Mouse (Mus musculus): ENCODE measurements around the gene Gtf2a2. TPM values are rescaled to one million over a fixed set of nuclear protein-coding genes. Genes with fewer than 3 reads are reported as not detected.

Gtf2a2 gene
- 10 to 100 TPM; 52.8 to 59.9 (median 54.6) TPM for total RNA-seq (2022)

- peak; percentile 82 to 85 for DNase-seq (ENCODE audit: low spot score in 2 of 2)
Measured at GRCm38 (mm10) chr9:70012408-70012901, at the start of gene Gtf2a2. Gene Gtf2a2, plus strand, starts transcription at chr9:70012550.

DNA sequence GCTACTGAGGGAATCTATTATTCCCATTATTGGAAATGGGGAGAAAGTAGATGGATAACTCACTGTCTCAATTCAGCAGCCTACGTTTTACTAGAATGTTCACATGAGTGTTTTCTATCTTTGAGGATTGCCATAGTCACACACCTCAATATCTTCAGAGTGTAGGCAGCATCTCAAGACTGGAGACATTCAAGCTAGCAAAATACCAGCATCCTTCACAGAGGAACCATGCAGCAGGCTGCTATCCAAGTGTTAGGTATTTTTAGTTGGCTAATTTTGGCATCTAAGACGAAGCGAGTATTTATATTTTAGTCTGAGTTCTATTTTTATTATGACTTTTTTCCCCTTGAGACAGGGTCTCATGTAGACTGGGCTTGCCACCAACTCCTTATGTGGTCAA, 48.0 kb upstream of the Gtf2a2 start:
- no peak for DNase-seq (ENCODE audit: low spot score in 2 of 2)

DNA sequence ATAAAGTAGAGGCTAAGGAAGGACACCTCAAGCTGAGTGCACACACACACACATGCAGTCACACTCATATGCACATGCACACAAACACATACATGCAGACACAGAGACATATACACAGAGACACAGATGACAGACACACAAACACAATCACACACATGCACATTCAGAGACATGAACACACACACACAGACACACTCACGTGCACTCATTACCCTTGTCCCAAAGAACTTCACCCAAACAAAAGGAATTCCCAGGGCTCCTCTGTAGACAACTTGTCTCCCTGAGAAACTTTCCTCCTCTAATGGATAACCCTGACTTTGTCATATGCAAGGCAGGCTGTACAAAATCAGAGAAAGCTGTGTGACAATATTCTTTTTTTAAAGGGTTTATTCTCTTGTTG, 26.8 kb upstream of the Gtf2a2 start:
- DNase-seq (ENCODE audit: low spot score in 2 of 2) = no peak

- no peak for DNase-seq (ENCODE audit: low spot score in 2 of 2)
Measured at GRCm38 (mm10) chr9:69986063-69986462, 26.3 kb upstream of the Gtf2a2 start.

GRCm38 (mm10) chr9:69986571-69986970, 25.8 kb upstream of the Gtf2a2 start:
- no peak for DNase-seq (ENCODE audit: low spot score in 2 of 2)

DNA sequence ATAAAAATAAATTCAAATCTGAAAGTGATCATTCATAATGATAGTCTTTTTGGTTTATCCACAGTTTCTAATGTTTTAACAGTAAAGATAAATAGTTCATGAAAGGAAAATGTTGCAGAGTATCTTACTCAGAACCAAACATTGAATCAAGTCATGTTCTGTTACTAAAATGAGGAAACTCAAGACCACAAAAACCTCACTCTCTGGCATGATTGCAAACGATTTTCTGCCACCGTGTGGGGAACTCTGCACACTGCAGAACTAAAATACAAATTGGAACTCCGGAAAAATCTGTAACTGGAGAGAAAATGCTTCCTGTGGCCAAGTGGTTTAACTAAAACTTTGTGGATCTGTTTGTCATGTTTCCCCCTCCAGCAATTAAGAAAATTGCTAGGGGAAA, 24.8 kb upstream of the Gtf2a2 start:
- peak; percentile 24 to 65 for DNase-seq (ENCODE audit: low spot score in 2 of 2)

DNA sequence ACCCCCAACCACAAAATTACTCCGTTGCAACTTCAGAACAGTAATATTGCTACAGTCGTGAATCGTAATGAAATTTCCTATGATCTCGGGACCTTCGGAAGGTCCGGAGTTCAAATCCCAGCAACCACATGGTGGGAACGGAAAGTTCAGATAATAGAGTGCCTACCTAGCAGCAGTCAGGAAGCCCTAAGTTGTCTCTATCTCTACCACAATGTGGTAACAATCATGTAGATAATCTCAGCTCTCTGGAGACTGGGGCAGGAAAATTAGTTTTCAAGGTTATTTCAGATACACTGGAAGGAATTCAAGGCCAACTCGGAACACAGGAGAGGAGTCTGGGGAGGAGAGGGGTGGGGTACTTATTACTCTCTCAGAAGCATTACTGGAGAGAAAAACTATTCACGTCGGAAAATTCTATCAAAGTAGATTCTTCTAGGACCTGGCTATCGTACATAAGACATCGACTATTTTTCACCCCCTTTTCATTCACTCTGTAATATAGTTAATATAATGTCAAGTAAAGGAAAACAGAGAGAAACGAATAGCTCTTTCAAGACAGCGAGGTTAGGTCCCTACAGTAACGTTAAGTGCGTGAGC, 23.5 kb upstream of the Gtf2a2 start:
- no peak for DNase-seq (ENCODE audit: low spot score in 2 of 2)

DNA sequence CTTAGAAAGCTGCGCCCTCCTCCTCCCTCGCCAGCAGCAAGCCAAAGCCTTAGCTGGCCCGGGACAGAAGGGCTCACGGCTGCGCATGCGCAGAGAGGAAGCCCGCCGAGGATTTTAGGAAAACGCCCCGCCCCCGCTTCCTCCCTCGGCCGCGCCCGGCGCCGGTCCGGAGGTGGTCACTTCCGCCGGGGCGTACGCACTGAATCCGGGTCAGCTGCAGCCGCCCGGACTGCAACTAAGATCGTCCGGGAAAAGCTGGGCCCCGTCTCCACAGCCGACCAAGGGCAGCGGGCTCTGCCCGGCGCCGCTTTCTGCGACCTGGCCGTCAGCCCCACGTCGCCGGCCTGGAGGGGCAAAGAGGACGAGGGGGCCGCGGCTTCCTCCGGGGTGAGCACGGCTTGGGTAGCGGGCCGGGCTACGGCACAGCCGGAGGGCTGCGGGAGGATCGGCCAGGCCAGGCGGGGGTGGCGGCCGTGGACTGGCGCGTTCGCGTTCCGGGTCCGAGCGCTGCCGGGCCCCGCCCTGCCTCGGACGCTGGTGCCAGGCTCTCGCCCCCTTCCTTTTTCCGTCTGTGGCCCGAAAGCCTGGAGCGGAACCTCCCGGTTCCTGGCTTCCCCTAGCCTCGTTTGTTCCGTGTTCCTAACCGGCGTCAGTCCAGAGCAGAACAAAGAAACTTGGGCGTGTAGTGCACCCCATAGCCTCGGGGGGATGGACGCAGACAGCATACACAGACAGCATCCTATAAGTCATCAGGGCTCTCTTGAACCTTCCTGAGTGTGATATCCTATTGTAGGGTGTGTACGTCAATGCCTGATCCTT, 22.8 kb upstream of the Gtf2a2 start, which contains the start of gene Bnip2:
TSS of gene Bnip2 (plus strand) at position 164 of the 819 bp plus-strand sequence.
- peak; percentile 87 to 93 for DNase-seq (ENCODE audit: low spot score in 2 of 2)

GRCm38 (mm10) chr9:69990346-69990745, 22.0 kb upstream of the Gtf2a2 start:
- no peak for DNase-seq (ENCODE audit: low spot score in 2 of 2)

DNA sequence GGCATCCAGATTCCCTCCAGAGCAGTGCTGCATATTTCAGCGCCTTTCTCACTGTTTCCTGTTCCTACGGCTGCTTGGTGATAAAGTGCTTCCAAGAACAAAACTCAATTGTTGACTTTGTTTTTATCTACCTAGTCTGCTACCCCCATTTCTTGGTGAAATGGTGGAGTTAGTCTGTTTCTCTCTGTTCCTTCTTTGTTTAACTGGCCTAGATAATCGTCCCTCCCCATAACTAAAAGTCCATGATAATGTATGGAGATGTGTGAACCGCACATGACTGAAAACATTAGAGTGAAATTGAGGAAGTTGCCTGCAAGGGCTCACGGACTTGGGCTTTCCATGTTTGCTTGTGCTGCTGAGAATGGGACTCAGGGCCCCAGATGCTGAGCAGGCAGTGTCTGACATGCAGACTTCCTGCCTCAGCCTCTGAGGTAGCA, 19.5 kb upstream of the Gtf2a2 start:
- no peak for DNase-seq (ENCODE audit: low spot score in 2 of 2)

- DNase-seq (ENCODE audit: low spot score in 2 of 2) = no peak
Measured at GRCm38 (mm10) chr9:69993479-69993878, 18.9 kb upstream of the Gtf2a2 start.

DNA sequence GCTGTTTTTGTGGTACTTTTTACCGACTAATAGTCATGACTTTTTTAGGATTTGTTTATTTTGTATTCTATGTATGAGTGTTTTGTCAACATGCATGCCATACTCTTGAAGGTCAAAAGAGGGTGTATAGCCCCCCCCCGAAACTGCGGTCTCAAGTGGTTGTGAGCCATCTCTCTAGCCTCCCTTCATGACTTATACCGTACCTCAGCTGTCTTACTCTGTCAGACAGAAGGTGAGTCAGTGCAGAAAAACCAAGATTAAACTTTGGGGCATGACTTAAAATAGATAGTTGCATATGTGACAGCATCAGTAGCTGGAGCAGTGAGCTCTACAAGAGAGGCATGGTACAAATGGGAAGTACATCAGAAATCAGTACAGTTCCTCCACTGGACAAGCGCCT, 17.8 kb upstream of the Gtf2a2 start:
- no peak for DNase-seq (ENCODE audit: low spot score in 2 of 2)

DNA sequence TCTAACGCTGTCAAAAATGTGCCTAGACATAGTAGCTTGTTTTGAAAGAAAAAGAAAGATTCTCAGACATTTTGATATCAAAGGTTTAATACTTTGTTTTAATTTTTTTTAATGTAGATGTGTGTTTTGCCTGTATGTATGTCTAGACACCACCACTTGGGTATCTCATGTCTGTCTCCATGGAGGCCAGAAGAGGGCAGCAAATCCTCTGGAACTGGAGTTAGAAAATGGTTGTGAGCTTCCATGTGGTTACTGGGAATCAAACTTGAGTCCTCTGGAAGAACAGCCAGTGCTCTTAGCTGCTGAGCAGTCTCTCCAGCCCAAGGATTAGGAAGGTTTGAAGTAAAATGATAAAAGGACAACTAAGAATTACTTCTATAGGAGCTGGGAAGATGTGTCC, 13.0 kb upstream of the Gtf2a2 start:
- no peak for DNase-seq (ENCODE audit: low spot score in 2 of 2)

DNA sequence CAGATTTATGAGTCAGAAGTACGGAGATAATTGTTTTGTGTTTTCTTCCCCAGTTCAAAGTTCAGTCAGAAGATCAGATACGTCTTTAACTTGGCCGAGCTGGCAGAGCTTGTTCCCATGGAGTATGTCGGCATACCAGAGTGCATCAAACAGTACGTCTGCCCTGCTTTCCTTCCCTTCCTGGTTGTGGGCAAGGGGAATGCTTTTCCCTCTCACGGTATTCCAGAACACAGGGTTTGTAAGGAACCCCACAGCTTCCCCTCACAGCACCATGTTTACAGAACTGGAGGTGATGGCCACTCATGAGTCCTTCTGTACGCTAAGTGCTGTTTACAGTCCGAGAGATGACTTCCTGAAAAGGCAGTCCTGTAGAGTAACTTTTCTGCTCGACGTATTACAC, 8.8 kb upstream of the Gtf2a2 start:
- no peak for DNase-seq (ENCODE audit: low spot score in 2 of 2)

DNA sequence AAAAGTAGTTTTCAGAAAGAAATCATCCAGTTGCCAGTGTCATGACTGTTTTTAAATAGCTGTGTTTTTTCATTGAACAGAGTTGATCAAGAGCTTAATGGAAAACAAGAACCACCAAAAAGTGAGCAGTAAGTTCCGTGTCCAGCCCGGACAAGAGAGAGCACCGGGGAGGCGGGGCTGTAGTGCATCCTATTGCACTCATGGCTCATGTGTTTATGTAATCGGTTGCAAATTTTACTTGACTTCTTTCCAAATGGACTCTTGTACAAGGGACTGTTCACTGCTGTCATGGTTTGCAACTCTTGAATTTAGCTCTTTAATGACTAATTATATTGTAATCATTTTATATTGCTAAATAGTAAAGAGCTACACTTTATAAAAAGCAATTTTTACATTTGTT, 5.4 kb upstream of the Gtf2a2 start:
- DNase-seq (ENCODE audit: low spot score in 2 of 2) = no peak

DNA sequence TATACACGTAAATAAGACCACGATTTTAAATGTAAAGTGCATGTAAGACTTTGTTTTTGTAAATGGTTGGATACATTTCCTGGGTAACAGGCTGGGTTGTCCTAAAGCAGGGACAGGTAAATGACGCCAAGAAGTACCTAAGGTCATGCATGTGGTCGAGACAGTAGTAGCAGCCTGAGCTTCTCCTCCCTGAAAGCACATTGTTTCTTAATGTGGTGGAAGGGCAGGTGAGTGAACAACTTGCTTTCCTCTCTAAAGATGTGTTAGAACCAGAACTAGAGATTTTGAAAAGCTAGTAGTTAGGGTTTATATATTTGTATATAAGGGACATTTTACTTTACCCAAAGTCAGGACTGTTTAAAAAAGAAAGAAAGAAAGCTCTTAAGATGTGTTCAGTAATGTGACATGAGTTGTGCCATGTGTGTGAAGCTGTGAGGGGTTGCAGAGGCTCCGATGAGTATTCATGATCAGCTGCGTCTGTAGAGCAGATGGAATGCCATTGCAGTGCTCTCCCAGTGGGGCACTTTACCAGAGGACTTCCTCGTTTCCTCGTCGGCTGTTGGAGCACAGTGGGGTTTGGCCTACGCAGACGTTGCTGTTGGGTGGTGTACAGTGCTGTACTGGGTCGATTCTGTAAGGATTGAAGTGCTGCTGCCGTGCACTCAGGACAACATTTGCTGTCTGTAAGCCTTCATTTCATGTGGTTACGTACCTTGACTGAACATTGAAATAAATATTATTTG, 4.7 kb upstream of the Gtf2a2 start:
- peak; percentile 18 to 37 for DNase-seq (ENCODE audit: low spot score in 2 of 2)

DNA sequence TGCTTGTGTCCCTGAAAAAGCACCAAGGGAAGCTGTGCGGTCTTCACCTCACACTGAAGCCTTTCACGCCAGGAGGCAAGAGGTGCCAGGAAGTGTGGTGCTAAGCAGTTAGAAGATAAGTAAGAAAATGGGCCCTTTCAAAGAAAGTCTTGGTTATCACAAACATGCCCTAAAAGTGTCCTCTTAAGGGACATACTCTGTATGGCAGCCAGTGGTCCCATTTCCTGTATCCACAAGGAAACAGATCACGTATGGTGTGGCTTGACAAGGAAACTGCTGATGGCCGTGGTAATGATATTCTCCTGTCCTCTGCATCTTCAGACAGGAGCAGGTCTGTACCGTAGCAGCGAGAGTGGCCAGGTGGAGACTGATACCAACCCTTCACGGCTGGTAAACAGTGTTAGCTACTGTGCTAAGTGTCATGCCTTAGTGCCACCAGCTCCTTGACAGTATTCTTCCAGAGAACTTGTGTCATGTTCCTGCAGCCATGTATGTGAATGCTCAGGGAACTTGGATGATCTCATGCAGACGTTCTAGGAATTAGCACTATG, 2.5 kb upstream of the Gtf2a2 start:
- DNase-seq (ENCODE audit: low spot score in 2 of 2) = no peak

DNA sequence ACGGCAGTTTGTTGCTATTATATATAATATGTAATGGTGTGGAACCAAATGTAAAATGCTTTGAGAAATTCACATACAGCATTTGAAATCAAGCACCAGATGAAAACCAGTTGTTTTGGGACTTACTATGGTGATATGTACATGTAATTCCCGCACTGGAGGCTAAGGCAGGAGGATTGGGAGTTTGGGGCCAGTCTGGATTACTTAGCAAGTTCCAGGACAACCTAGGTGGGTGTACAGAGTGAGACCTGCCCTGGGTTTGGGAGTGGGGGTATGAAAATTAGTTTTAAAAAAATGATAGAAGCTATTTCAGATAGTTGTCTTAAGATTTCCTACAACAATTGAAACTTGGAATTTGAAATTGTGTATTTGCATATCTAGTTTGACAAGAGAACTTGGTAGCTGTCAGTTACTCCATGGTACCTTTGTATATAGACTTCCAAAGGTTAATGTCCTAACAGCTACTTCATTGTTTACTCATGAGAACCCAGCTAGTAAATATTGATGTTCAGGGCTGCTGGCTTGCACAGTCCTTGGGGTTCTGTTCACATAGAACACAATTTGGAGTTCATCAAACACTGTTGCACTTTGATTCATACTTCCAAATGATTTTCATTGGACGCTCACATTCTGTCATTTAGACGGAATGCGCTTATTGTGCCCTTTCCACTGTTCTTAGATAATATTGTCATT, 1.4 kb upstream of the Gtf2a2 start:
- DNase-seq (ENCODE audit: low spot score in 2 of 2) = no peak

DNA sequence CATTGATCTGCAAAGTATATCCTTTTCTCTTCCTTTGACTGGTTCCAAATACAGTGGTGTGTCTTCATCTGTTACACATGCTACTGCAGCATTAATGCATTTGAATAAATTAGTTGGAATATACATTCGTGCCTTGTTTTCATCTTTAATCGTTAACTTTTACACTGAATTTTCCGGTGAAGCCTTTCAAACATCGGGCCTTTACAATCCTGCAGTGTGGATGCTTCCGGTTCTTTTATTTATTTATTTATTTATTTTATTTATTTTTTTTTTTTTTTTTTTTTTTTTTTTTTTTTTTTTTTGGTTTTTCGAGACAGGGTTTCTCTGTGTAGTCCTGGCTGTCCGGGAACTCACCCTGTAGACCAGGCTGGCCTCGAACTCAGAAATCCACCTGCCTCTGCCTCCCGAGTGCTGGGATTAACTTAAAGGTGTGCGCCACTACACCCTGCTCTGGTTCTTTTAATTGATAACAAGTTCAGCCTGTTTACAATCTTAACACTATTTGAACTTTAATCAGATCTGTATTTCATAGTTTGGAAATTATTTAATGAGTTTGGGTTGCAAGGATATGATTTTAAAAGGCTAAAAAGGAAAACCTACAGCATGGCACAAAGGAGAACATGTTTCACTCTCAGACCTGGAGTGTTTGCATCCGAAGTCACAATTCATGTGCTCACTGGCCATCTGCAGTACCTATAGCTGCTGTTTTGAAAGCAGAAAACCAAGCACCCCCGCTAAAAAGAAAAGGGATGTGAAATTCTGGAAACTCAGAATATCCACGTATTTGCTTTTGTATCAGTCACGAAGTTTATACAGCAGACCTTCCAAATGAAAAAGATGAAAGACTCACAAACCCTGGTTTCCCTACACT, 578 bp upstream of the Gtf2a2 start:
- DNase-seq (ENCODE audit: low spot score in 2 of 2) = no peak

DNA sequence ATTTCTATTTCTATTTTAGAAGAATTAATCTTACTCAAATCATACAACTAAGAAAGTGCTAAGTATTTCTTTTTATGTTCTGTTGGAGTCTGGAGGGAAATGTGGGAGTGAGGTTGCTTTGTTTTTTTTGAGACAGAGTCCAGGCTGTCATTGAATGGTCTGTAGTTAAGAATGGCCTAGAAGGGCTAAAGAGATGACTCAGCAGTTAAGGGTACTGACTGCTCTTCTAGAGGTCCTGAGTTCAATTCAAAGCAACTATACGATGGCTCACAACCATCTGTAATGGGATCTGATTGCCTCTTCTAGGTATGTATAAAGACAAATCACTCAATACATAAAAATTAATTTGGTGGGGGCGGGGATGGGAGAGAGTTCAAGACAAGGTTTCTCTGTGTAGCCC, 3.3 kb downstream of the Gtf2a2 start:
- DNase-seq (ENCODE audit: low spot score in 2 of 2) = no peak
